Mouse (Mus musculus) lung, embryonic 14.5 days (tissue): Measurements from ENCODE around the gene C1qtnf1. TPM values are rescaled to one million over a fixed set of nuclear protein-coding genes. Genes with fewer than 3 reads are reported as not detected.

Experiments used
- ATAC-seq: fragments of 200-750 bp; cut with Nextera tagmentation; 2 replicates; pipeline ENCODE4 v1.8.0; 2017; ENCODE audit warnings: mild to moderate bottlenecking, moderate TSS enrichment, moderate library complexity; ENCODE audit not compliant: insufficient read depth
- DNase-seq: peaks from one replicate; pipeline ENCODE4 v3.0.0-alpha.2; 2015
- H3K27ac ChIP-seq: fragments of 300-500 bp; sonication (generic); 2 replicates; pipeline ENCODE4 v1.5.1; 2014; ENCODE audit warnings: low read depth, mild to moderate bottlenecking, moderate library complexity
- H3K27me3 ChIP-seq: fragments of 300-500 bp; sonication (generic); 2 replicates; pipeline ENCODE4 v1.6.1; 2014; ENCODE audit warnings: low read length, control low read depth; ENCODE audit not compliant: insufficient read depth
- H3K36me3 ChIP-seq: fragments of 300-500 bp; sonication (generic); 2 replicates; pipeline ENCODE4 v1.6.1; 2014; ENCODE audit warnings: control low read depth; ENCODE audit not compliant: insufficient read depth
- H3K4me1 ChIP-seq: fragments of 300-500 bp; sonication (generic); 2 replicates; pipeline ENCODE4 v1.6.1; 2014; ENCODE audit warnings: antibody characterized with exemption, control low read depth; ENCODE audit not compliant: insufficient read depth
- H3K4me2 ChIP-seq: fragments of 300-500 bp; sonication (generic); 2 replicates; pipeline ENCODE4 v1.6.1; 2014; ENCODE audit warnings: mild to moderate bottlenecking
- H3K4me3 ChIP-seq: fragments of 300-500 bp; sonication (generic); 2 replicates; pipeline ENCODE4 v1.5.1; 2014; ENCODE audit warnings: low read depth, low read length
- H3K9ac ChIP-seq: fragments of 300-500 bp; sonication (generic); 2 replicates; pipeline ENCODE4 v1.6.1; 2014
- H3K9me3 ChIP-seq: fragments of 300-500 bp; sonication (generic); 2 replicates; pipeline ENCODE4 v1.6.1; 2016; ENCODE audit warnings: low read depth, low read length, control low read depth
- CTCF ChIP-seq: IDR thresholded peaks from 2 replicates; pipeline ENCODE4 v1.5.1; 2016; ENCODE audit warnings: antibody characterized with exemption, low read depth
- WGBS: fragments of 180-500 bp; shearing (Covaris S2); extraction: QIAGEN DNeasy Blood & Tissue Kit; methylation state at CpG from one replicate; pipeline ENCODE4 v1.1.7; 2014; 5-methylcytosine and 5-hydroxymethylcytosine counted together
- polyA plus RNA-seq: library from polyadenylated mRNA; unstranded; fragments of >200 nt; fragmentation: Nextera tagmentation; extraction: Ambion mirVana; gene quantifications from 2 replicates; pipeline ENCODE4 v1.2.1, GENCODE M21; 2014

C1qtnf1 gene
- polyA plus RNA-seq, 1 experiment from 2014 or later, result 7.7 TPM

DNA sequence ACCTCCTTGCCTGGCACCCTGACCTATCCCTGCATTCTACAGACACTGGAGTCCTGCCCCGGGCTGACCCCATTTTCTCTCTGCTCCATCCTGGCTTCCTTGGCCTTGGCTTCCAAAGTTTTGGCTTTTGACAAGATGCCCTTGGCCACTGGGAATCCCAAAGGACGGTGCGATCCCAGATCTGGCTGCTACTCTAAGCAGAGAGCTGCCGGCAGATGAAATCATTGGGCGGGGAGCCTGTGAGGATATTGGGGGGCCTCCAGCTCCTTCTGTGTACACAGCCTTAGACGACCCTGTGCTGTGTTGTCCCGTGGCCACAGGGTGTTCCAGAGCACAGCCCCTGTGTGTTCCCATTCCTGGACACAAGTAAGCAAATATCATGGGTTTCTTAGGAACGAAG, 20.4 kb downstream of the C1qtnf1 start:
- Histone ChIP-seq H3K4me1 (no peaks in the 10 kb centered on the region), H3K27ac (no peak overlapping the region), H3K9me3 (no peaks in the 10 kb centered on the region), H3K27me3 (no peaks in the 10 kb centered on the region; the same call in 1 of the 2 replicates), H3K4me3 (no peak overlapping the region), H3K36me3 (0 out of 2 replicates have a peak, but pooled peaks cover 8% of the 10 kb centered on the region), H3K4me2 (no peak overlapping the region), H3K9ac (no peak overlapping the region)
- no peak for DNase-seq
- no peak for ATAC-seq
- WGBS, result 79% methylated on average over 8 of the region's 8 CpGs
- no peak for TF ChIP-seq CTCF

DNA sequence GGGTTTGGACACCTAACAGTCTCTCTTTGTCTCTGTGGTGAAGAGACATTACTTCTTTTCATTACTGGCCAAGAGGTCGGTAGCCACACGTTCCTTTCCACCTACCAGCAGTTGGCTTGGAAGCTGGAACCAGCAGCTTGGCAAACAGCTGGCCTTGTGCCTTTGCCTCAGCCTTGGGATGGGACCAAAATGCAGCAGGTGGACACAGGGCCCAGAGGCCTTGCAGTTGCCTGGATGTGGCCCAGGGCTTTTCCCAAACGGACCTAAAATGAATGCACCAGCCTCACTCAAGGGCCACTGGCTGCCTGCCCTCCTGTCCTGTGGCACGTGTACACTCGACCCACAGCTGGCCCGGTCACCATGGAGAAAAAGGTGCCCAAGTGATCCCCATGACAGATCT, 23.2 kb downstream of the C1qtnf1 start:
- DNase-seq (no peak), ATAC-seq (no peak)
- no peak for TF ChIP-seq CTCF
- no peak overlapping the region for H3K4me2 ChIP-seq
- no peak overlapping the region for H3K9ac ChIP-seq
- H3K4me3 ChIP-seq, result no peak overlapping the region
- 0 out of 2 replicates have a peak, but pooled peaks cover 8% of the 10 kb centered on the region for H3K36me3 ChIP-seq
- no peaks in the 10 kb centered on the region for H3K4me1 ChIP-seq
- WGBS, result 77% methylated on average over 6 of the region's 6 CpGs
- H3K27me3 ChIP-seq, result no peaks in the 10 kb centered on the region
- no peak overlapping the region for H3K27ac ChIP-seq
- H3K9me3 ChIP-seq, result no peaks in the 10 kb centered on the region

DNA sequence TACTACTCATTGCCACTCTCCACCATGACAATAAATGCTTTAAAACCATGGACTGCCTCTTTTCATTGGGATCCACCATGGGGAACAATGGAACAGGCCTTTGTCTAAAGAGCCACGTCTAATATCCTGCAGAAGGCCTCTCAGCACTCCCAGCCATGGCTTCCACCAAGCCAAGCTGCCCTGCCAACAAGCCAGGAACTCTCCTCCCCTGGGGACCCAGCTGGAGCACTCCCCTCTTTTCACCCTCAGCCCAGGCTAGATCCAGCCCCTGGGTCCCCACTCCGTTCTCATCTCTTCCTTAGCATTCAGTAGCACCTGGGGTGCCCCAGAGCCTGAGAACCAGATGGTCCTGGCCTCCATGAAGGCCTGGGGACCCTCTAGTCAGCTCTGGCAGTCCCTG, 25.0 kb downstream of the C1qtnf1 start:
- Histone ChIP-seq H3K9ac (no peak overlapping the region), H3K4me1 (no peaks in the 10 kb centered on the region), H3K36me3 (0 out of 2 replicates have a peak, but pooled peaks cover 8% of the 10 kb centered on the region), H3K4me2 (no peak overlapping the region), H3K9me3 (no peaks in the 10 kb centered on the region), H3K27ac (no peak overlapping the region), H3K27me3 (no peaks in the 10 kb centered on the region), H3K4me3 (no peak overlapping the region)
- no peak for TF ChIP-seq CTCF
- ATAC-seq (no peak), DNase-seq (no peak)
- 70% methylated on average over 2 of the region's 2 CpGs for WGBS

DNA sequence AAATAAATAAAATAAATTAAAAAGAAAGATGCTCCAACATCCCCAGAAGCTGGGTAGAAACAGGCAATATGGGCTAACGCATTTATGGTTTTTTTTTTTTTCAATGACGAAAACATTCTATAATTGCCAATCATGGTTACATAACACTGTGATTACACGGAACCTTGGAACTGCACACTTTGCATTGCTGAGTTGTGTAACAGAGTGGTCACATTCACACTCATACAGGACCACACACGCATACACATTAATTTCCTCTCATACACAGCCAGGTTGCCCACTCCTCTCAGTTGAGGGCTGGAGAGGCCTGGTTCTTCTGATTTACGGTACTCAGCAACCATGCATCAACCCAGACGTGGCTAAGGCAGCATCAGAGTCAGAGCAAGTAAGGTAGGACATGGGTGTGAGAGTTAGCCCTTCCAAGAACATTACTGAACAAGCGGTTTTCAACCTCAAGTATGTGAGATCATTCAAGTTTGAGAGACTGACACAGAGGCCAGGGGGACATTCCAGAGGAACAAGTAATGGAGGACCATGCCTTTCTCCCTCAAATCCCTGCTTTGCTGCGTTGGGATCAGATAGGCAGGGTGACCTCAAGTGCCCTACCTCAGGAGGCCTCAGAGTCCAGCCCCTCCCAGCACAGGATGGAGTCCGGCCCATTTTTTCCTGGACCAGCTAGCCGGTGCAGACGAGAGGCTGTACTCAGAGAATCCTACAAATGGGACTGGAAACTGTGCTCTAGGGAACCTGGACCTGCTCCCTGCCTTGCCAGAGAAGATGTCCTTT, 26.1 kb downstream of the C1qtnf1 start:
- no peak for DNase-seq
- TF ChIP-seq CTCF, result no peak
- H3K27me3 ChIP-seq, result no peaks in the 10 kb centered on the region
- H3K9me3 ChIP-seq, result no peaks in the 10 kb centered on the region
- no peaks in the 10 kb centered on the region for H3K4me1 ChIP-seq
- ATAC-seq, result no peak
- H3K9ac ChIP-seq, result no peak overlapping the region
- 0 out of 2 replicates have a peak, but pooled peaks cover 3% of the 10 kb centered on the region for H3K36me3 ChIP-seq
- H3K4me3 ChIP-seq, result no peak overlapping the region
- H3K4me2 ChIP-seq, result no peak overlapping the region
- 55% methylated on average over 11 of the region's 11 CpGs for WGBS
- no peak overlapping the region for H3K27ac ChIP-seq

DNA sequence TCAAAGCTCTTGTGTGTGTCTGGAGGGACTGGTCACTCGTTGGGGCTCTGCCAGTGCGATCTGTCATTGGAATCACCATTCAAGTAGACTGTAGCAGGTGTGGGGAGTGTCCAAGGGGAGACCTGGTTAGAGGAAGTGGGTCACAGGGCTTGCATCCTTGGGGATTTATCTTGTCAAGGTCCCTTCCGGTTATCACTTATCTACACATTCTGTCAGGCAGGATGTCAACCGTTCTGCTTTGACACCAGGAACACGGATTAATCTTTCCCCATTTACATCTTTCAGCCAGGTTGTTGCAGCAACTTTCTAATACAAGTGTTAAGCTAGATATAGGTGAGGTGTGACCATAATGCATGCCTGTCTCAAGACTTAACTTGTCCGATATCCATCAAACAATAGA, 27.8 kb downstream of the C1qtnf1 start:
- no peak for DNase-seq
- Histone ChIP-seq H3K9me3 (peaks cover 3% of the 10 kb centered on the region; the same call in 1 of the 2 replicates), H3K4me3 (no peak overlapping the region), H3K27me3 (no peaks in the 10 kb centered on the region), H3K4me2 (no peak overlapping the region), H3K27ac (no peak overlapping the region), H3K9ac (no peak overlapping the region), H3K4me1 (no peaks in the 10 kb centered on the region), H3K36me3 (0 out of 2 replicates have a peak, but pooled peaks cover 3% of the 10 kb centered on the region)
- 60% methylated on average over 6 of the region's 6 CpGs for WGBS
- TF ChIP-seq CTCF, result no peak
- ATAC-seq, result no peak

DNA sequence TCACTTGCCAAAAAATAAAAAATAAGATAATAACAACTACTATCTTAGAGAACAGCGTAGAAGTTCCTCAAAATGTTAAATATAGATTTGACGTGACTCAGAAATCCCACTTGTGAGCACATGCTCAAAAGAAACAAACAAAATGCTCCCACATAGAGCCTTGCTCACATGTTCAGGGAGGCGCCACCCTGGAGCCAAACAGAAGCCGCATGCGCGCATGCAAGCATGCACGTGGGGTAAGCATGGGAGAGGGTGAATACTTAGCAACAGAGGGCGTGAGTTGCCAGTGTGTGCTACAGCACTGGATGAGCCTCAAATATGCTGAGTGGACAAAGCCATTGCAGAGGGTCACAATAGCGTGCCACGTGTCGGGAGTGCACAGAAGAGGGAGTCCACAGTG, 28.9 kb downstream of the C1qtnf1 start:
- H3K27me3 ChIP-seq, result no peaks in the 10 kb centered on the region
- H3K4me3 ChIP-seq, result no peak overlapping the region
- H3K9ac ChIP-seq, result no peak overlapping the region
- no peaks in the 10 kb centered on the region for H3K36me3 ChIP-seq
- 66% methylated on average over 11 of the region's 11 CpGs for WGBS
- no peaks in the 10 kb centered on the region for H3K4me1 ChIP-seq
- DNase-seq (no peak), ATAC-seq (no peak)
- H3K27ac ChIP-seq, result no peak overlapping the region
- no peak for TF ChIP-seq CTCF
- H3K9me3 ChIP-seq, result peaks cover 3% of the 10 kb centered on the region; the same call in 1 of the 2 replicates
- H3K4me2 ChIP-seq, result no peak overlapping the region

DNA sequence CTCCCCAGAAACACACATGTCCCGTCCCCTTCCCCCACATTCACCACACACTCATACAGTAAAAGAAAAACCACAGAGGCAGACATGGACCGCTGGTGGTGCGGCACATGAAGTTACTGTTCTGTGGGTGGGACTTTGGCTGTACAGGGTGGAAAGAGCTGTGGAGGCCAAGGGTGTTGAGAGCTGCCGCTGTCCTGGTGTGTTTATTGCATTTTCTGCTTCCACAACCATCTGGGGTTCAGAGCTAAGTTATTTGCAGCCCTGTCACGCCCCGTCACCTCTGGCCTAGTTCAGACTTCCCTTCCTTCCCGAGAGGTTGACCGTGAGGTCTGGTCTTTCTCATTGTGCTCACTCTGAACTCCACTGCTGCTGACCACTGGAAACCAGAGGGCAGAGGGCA, 31.0 kb downstream of the C1qtnf1 start:
- 30% methylated on average over 8 of the region's 8 CpGs for WGBS
- Histone ChIP-seq H3K36me3 (no peaks in the 10 kb centered on the region), H3K9ac (no peak overlapping the region), H3K9me3 (peaks cover 3% of the 10 kb centered on the region; the same call in 1 of the 2 replicates), H3K4me3 (no peak overlapping the region), H3K27ac (no peak overlapping the region), H3K4me2 (no peak overlapping the region), H3K4me1 (no peaks in the 10 kb centered on the region), H3K27me3 (no peaks in the 10 kb centered on the region)
- TF ChIP-seq CTCF, result no peak
- peak; percentile 41 for DNase-seq
- ATAC-seq, result peak; percentile 49; the same call in 1 of the 2 replicates
